12 mouse cellular contexts compared by ENCODE assay signal in genomic region chr3:136835851-136836250, GRCm38 (mm10).
DNase-seq lines count a peak whose midpoint lies in the region; ATAC-seq lines count a peak whose summit lies in the region.
"Had no signal": no experiment of that assay in that cellular context is flagged by ENCODE, and none has a peak within 500 bp of the region (broad histone marks: within the 10 kb centered on the region; RNA-seq: fewer than 3 reads in every experiment).

No protein-coding gene starts in this region.

- peaks cover 45% of the 10 kb centered on the region for H3K4me1 ChIP-seq in heart, embryonic 12.5 days (replicated peaks)
- peaks cover 17% of the 10 kb centered on the region for H3K4me1 ChIP-seq in forebrain, embryonic 11.5 days (replicated peaks; ENCODE audit: control insufficient read depth, insufficient read depth, low read length)

- H3K9me3 ChIP-seq in heart, embryonic 12.5 days (replicated peaks) = no peaks in the 10 kb centered on the region
- no peaks in the 10 kb centered on the region for H3K9me3 ChIP-seq in forebrain, embryonic 11.5 days (ENCODE audit: control insufficient read depth, low read length)
- H3K9me3 ChIP-seq: heart, embryonic 15.5 days had no signal

- intact Hi-C loops in heart, postnatal 36 days (cut with DNase I) = loop anchor here (5.0 kb wide), 1 partner anchor 74 kb away; no protein-coding TSS in a partner anchor
- intact Hi-C loops in left cerebral cortex, postnatal 4 days (cut with DNase I) = loop anchor here (5.0 kb wide), 1 partner anchor 164 kb away; the partner anchor contains the start of gene Ppp3ca
- intact Hi-C loops in left cerebral cortex, postnatal 25 days (cut with DNase I) = loop anchor here (10.0 kb wide), 2 partner anchors 161 to 579 kb away; partner anchors contain the start of gene Ppp3ca

- H3K4me2 ChIP-seq in heart, embryonic 12.5 days = peak overlapping the region; percentile 51
- no peak overlapping the region; the same call in 1 of the 2 replicates for H3K4me2 ChIP-seq in forebrain, embryonic 11.5 days (ENCODE audit: low read depth, low read length, severe bottlenecking)

- no peaks in the 10 kb centered on the region for H3K36me3 ChIP-seq in heart, embryonic 12.5 days
- no peaks in the 10 kb centered on the region for H3K36me3 ChIP-seq in forebrain, embryonic 11.5 days (ENCODE audit: control insufficient read depth, insufficient read depth, low read length)
- H3K36me3 ChIP-seq: heart, embryonic 15.5 days had no signal

- peak overlapping the region; percentile 75 for H3K27ac ChIP-seq in heart, embryonic 12.5 days (ENCODE audit: poor library complexity, severe bottlenecking)
- peak overlapping the region; percentile 20 for H3K27ac ChIP-seq in forebrain, embryonic 11.5 days (ENCODE audit: low read depth, low read length)

- ATAC-seq in heart, embryonic 12.5 days (ENCODE audit: insufficient number of reproducible peaks, low FRiP score) = no peak
- ATAC-seq in forebrain, embryonic 11.5 days (replicated peaks; ENCODE audit: low FRiP score) = peak; percentile 68
- no peak for ATAC-seq in monocyte, adult 5-6 weeks (replicated peaks; ENCODE audit: insufficient number of reproducible peaks, low FRiP score, low TSS enrichment, poor library complexity, severe bottlenecking)

- 25% methylated on average over 9 of the region's 9 CpGs for WGBS in heart, embryonic 12.5 days
- WGBS in forebrain, embryonic 11.5 days = 9% methylated on average over 9 of the region's 9 CpGs

- no peak for DNase-seq in heart, postnatal 36 days
- peak; percentile 18 for DNase-seq in left cerebral cortex, postnatal 4 days
- DNase-seq in left cerebral cortex, postnatal 25 days (ENCODE audit: low spot score in 2 of 2) = no peak
- peak; percentile 78 for DNase-seq in forebrain, embryonic 11.5 days (ENCODE audit: low spot score)
- DNase-seq in retina, embryonic 14.5 days (ENCODE audit: low spot score) = peak; percentile 85
- DNase-seq in frontal cortex, postnatal 14 days (ENCODE audit: low spot score in 2 of 2) = no peak
- DNase-seq: kidney, postnatal 25 days; lung, postnatal 14 days had no signal

- no peaks in the 10 kb centered on the region for H3K27me3 ChIP-seq in heart, embryonic 12.5 days (replicated peaks)
- H3K27me3 ChIP-seq in forebrain, embryonic 11.5 days (ENCODE audit: control insufficient read depth, insufficient read depth, low read length) = no peaks in the 10 kb centered on the region
- H3K27me3 ChIP-seq: CH12.LX; heart, embryonic 15.5 days had no signal

- peak overlapping the region; percentile 18; the same call in 1 of the 2 replicates for H3K9ac ChIP-seq in heart, embryonic 12.5 days
- no peak overlapping the region for H3K9ac ChIP-seq in forebrain, embryonic 11.5 days (ENCODE audit: low read length)
- H3K9ac ChIP-seq: heart, embryonic 15.5 days had no signal

- no peak overlapping the region for H3K4me3 ChIP-seq in heart, embryonic 12.5 days
- H3K4me3 ChIP-seq in forebrain, embryonic 11.5 days (ENCODE audit: low read depth, low read length) = no peak overlapping the region
- H3K4me3 ChIP-seq: heart, embryonic 15.5 days had no signal

Comparison
In these comparisons a context has a peak if more than half of its experiments do, and no peak if none do; other contexts are left out.
1. DNase-seq: peak in left cerebral cortex, postnatal 4 days (single experiment), forebrain, embryonic 11.5 days (single experiment) and retina, embryonic 14.5 days (single experiment); none in heart, postnatal 36 days (0 of 2), left cerebral cortex, postnatal 25 days (0 of 2) and frontal cortex, postnatal 14 days (0 of 2).